In the genomic region with DNA sequence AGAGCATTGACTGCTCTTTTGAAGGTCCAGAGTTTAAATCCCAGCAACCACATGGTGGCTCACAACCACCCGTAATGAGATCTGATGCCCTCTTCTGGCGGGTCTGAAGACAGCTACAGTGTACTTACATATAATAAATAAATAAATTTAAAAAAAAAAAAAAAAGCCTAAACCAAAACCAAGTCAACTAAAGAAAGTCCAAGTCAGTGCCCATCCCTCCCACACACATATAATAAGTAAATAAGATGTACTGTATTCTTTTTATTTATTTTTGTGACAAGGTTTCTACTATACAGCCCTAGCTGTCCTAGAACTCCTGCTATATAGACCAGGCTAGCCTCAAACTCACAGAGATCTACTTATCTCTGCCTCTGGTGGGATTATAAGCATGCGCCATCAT, we compare ENCODE assay signal across 6 mouse cellular contexts. TPM values are rescaled to one million over a fixed set of nuclear protein-coding genes. Genes with fewer than 3 reads are reported as not detected.
DNase-seq lines count a peak whose midpoint lies in the region; ATAC-seq and TF ChIP-seq lines count a peak whose summit lies in the region.
"Not testable (repeated sequence)": the region's sequence is repeated elsewhere in the genome, so short reads cannot be mapped to it uniquely, and the experiment has no call there.

No protein-coding gene starts in this region.

- not testable (repeated sequence) for H3K9ac ChIP-seq in lung, postnatal 0 days (replicated peaks; ENCODE audit: low read depth)

- TF ChIP-seq CTCF in Patski (IDR thresholded peaks at IDR 0.05), result peak; percentile 31
- TF ChIP-seq CTCF in gastrocnemius, adult 2 months (IDR thresholded peaks at IDR 0.05), result 0 out of 2 replicates have a peak, but pooled peaks have one; percentile 11
- 0 out of 2 replicates have a peak, but pooled peaks have one; percentile 3 for TF ChIP-seq CTCF in lung, postnatal 0 days (IDR thresholded peaks at IDR 0.05)
- not testable (repeated sequence) for TF ChIP-seq CTCF in thymus, adult 2 months (IDR thresholded peaks at IDR 0.05; ENCODE audit: borderline replicate concordance, control insufficient read depth, extremely low read depth, insufficient read depth, low read length, poor library complexity)

- not testable (repeated sequence) for H3K4me2 ChIP-seq in lung, postnatal 0 days (replicated peaks; ENCODE audit: low read depth, low read length)

- not testable (repeated sequence) for ATAC-seq in Patski; lung, postnatal 0 days

- in situ Hi-C loops in Patski (cut with MboI; ENCODE audit: low pct_unique_long_range_greater_than_20kb), result not testable (repeated sequence)

- not testable (repeated sequence) for H3K36me3 ChIP-seq in lung, postnatal 0 days (ENCODE audit: insufficient read depth, low read length); thymus, adult 2 months (ENCODE audit: control insufficient read depth, insufficient read depth, low read length)

- POLR2A ChIA-PET in Patski (lab: Charles Lee), result interaction anchor here (0.7 kb wide), 1 partner anchor 12 kb away, joined by 8 read pairs; no protein-coding TSS in a partner anchor

- DNase-seq in B cell, adult 2 months, result peak; percentile 25 to 34
- DNase-seq in ES-CJ7 (ENCODE audit: low read depth, low spot score), result peak; percentile 64
- not testable (repeated sequence) for DNase-seq in Patski (ENCODE audit: low read depth, low spot score); gastrocnemius, adult 2 months; lung, postnatal 0 days (ENCODE audit: low spot score)
- DNase-seq in thymus, adult 2 months, result peak; percentile 10

- CTCF ChIA-PET in Patski (lab: Charles Lee), result not testable (repeated sequence)

- H3K4me3 ChIP-seq in gastrocnemius, adult 2 months; lung, postnatal 0 days (ENCODE audit: low read depth, low read length); thymus, adult 2 months (ENCODE audit: control insufficient read depth, insufficient read depth, low read length): not testable (repeated sequence)

- not testable (repeated sequence) for TF ChIP-seq POLR2A in thymus, adult 2 months (IDR thresholded peaks at IDR 0.05; ENCODE audit: control insufficient read depth, extremely low read depth, insufficient read depth, low read length, poor library complexity)

- H3K4me1 ChIP-seq in lung, postnatal 0 days (ENCODE audit: insufficient read depth, low read depth, low read length); thymus, adult 2 months (replicated peaks; ENCODE audit: control insufficient read depth, insufficient read depth, low read length): not testable (repeated sequence)

- H3K9me3 ChIP-seq in lung, postnatal 0 days (ENCODE audit: low read length), result not testable (repeated sequence)

- not testable (repeated sequence) for H3K27me3 ChIP-seq in Patski; lung, postnatal 0 days (replicated peaks; ENCODE audit: insufficient read depth, low read length); thymus, adult 2 months (ENCODE audit: control insufficient read depth, insufficient read depth, low read length)

- TF ChIP-seq EP300 in lung, postnatal 0 days (IDR thresholded peaks at IDR 0.05), result not testable (repeated sequence)

- intact Hi-C loops in gastrocnemius, adult 2 months (cut with DNase I), result loop anchor here (5.0 kb wide), 1 partner anchor 33 kb away; no protein-coding TSS in a partner anchor

- 58% methylated on average over 3 of the region's 3 CpGs for WGBS in lung, postnatal 0 days
- WGBS in thymus, adult 2 months, result 94% methylated on average over 3 of the region's 3 CpGs

- H3K27ac ChIP-seq in gastrocnemius, adult 2 months; lung, postnatal 0 days (ENCODE audit: low read length); thymus, adult 2 months (ENCODE audit: control insufficient read depth, insufficient read depth, low read length): not testable (repeated sequence)

RNA-seq across cellular contexts. Expression of a gene that starts 14.2 kb away (rescaled TPM):
- polyA plus RNA-seq in Patski (2021), result 36.7 TPM
- 10 to 100 TPM; 70.9 to 84.4 TPM for total RNA-seq in gastrocnemius, adult 2 months (2021)
- polyA plus RNA-seq in lung, postnatal 0 days (2015; fragmentation: Nextera tagmentation; extraction: Ambion mirVana), result 10.9 and 11.6 TPM in 2 replicates
- polyA plus RNA-seq in thymus, adult 2 months (2012; rRNA removed), result 57.3 and 61.2 TPM in 2 replicates
